31 mouse cellular contexts compared by ENCODE assay signal in the genomic region with DNA sequence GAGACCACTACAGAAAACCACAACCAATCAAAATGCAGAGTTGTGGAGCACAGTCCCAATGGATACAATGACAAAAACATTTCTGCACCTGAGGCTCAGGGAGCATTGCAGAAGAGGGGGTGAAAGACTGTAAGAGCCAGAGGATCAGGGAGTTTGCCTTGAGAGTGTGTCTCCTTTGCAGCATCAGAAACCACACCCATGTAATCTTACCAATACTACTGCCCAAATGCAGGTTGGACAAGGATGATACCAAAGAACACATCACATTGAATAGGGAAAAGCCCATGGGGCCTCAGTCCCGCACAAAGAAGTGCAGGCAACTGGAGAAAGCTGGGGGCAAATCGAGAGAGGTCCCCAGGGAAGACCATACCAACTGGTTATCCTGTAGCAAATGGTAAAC. TPM values are rescaled to one million over a fixed set of nuclear protein-coding genes. Genes with fewer than 3 reads are reported as not detected.
DNase-seq lines count a peak whose midpoint lies in the region; ATAC-seq lines count a peak whose summit lies in the region.
"Had no signal": no experiment of that assay in that cellular context is flagged by ENCODE, and none has a peak within 500 bp of the region (broad histone marks: within the 10 kb centered on the region; RNA-seq: fewer than 3 reads in every experiment).

No protein-coding gene starts in this region.

- WGBS in liver, embryonic 11.5 days, result 60% methylated on average over 2 of the region's 2 CpGs
- WGBS in liver, embryonic 16.5 days (ENCODE audit: insufficient replicate concordance), result 27% methylated on average over 2 of the region's 2 CpGs

- peaks cover 10% of the 10 kb centered on the region for H3K36me3 ChIP-seq in liver, embryonic 11.5 days (ENCODE audit: control insufficient read depth, insufficient read depth, low read length)
- H3K36me3 ChIP-seq in liver, embryonic 16.5 days (ENCODE audit: control insufficient read depth, insufficient read depth), result peaks cover 2% of the 10 kb centered on the region; the same call in 1 of the 2 replicates

- DNase-seq in spleen, adult 12 weeks (ENCODE audit: low spot score), result peak; percentile 21
- no peak for DNase-seq in spleen, adult 18-20 months
- no peak for DNase-seq in liver, embryonic 11.5 days (ENCODE audit: low spot score)
- no peak for DNase-seq in cerebellum, adult 11-12 months
- no peak for DNase-seq in lung, postnatal 14 days
- DNase-seq: adrenal gland, postnatal 25 days; cerebellum, adult 11 months; cerebellum, adult 9-11 months; embryo, embryonic 11 days; forebrain, postnatal 0 days; gastrocnemius, postnatal 10 days; heart, adult 11 months; kidney, adult 8-10 months; kidney, postnatal 4 days; lung, postnatal 36 days had no signal

- no peaks in the 10 kb centered on the region for H3K9me3 ChIP-seq in liver, embryonic 11.5 days (ENCODE audit: control insufficient read depth, low read length)
- H3K9me3 ChIP-seq in liver, embryonic 16.5 days (replicated peaks; ENCODE audit: control insufficient read depth, low read length), result no peaks in the 10 kb centered on the region
- H3K9me3 ChIP-seq: embryonic facial prominence, embryonic 12.5 days; forebrain, embryonic 12.5 days; G1E; heart, embryonic 10.5 days; heart, embryonic 15.5 days; hindbrain, embryonic 12.5 days; intestine, embryonic 15.5 days; limb, embryonic 10.5 days; limb, embryonic 15.5 days; lung, embryonic 15.5 days; midbrain, embryonic 13.5 days; stomach, embryonic 15.5 days had no signal

- no peak overlapping the region for H3K27ac ChIP-seq in liver, embryonic 11.5 days (ENCODE audit: low read depth, low read length)
- no peak overlapping the region for H3K27ac ChIP-seq in liver, embryonic 16.5 days (ENCODE audit: low read length)
- H3K27ac ChIP-seq: embryonic facial prominence, embryonic 12.5 days; forebrain, embryonic 12.5 days; heart, embryonic 10.5 days; heart, embryonic 15.5 days; hindbrain, embryonic 12.5 days; hindbrain, postnatal 0 days; intestine, embryonic 15.5 days; kidney, postnatal 0 days; limb, embryonic 10.5 days; limb, embryonic 15.5 days; lung, embryonic 15.5 days; midbrain, embryonic 13.5 days; stomach, embryonic 15.5 days had no signal

- H3K4me1 ChIP-seq in liver, embryonic 11.5 days (replicated peaks; ENCODE audit: control insufficient read depth, insufficient read depth, low read length), result peaks cover 15% of the 10 kb centered on the region
- peaks cover 48% of the 10 kb centered on the region for H3K4me1 ChIP-seq in liver, embryonic 16.5 days (ENCODE audit: control insufficient read depth, low read depth, low read length)

- H3K27me3 ChIP-seq in liver, embryonic 11.5 days (replicated peaks; ENCODE audit: control insufficient read depth, insufficient read depth, low read length), result peaks cover 3% of the 10 kb centered on the region
- no peaks in the 10 kb centered on the region; the same call in 1 of the 2 replicates for H3K27me3 ChIP-seq in liver, embryonic 16.5 days (ENCODE audit: control insufficient read depth, insufficient read depth, low read depth, low read length)
- H3K27me3 ChIP-seq: embryonic facial prominence, embryonic 12.5 days; heart, embryonic 15.5 days; hindbrain, embryonic 12.5 days; intestine, embryonic 15.5 days; limb, embryonic 15.5 days; lung, embryonic 15.5 days; midbrain, embryonic 13.5 days; stomach, embryonic 15.5 days had no signal

- H3K9ac ChIP-seq in liver, embryonic 11.5 days (ENCODE audit: low read depth, low read length), result no peak overlapping the region
- no peak overlapping the region for H3K9ac ChIP-seq in liver, embryonic 16.5 days (ENCODE audit: low read depth, low read length)
- H3K9ac ChIP-seq: embryonic facial prominence, embryonic 12.5 days; forebrain, embryonic 12.5 days; forebrain, postnatal 0 days; heart, embryonic 15.5 days; hindbrain, embryonic 12.5 days; intestine, embryonic 15.5 days; limb, embryonic 15.5 days; lung, embryonic 15.5 days; midbrain, embryonic 13.5 days; stomach, embryonic 15.5 days had no signal

- no peak overlapping the region for H3K4me3 ChIP-seq in liver, embryonic 11.5 days (ENCODE audit: low read depth, low read length)
- no peak overlapping the region for H3K4me3 ChIP-seq in liver, embryonic 16.5 days (ENCODE audit: low read depth, low read length)
- H3K4me3 ChIP-seq: embryonic facial prominence, embryonic 12.5 days; forebrain, embryonic 12.5 days; heart, embryonic 10.5 days; heart, embryonic 15.5 days; hindbrain, embryonic 12.5 days; intestine, embryonic 15.5 days; limb, embryonic 10.5 days; limb, embryonic 15.5 days; lung, embryonic 15.5 days; midbrain, embryonic 13.5 days; stomach, embryonic 15.5 days had no signal

- no peak overlapping the region; the same call in 1 of the 2 replicates for H3K4me2 ChIP-seq in liver, embryonic 11.5 days
- peak overlapping the region; percentile 45 for H3K4me2 ChIP-seq in liver, embryonic 16.5 days (ENCODE audit: low read depth, low read length)
- H3K4me2 ChIP-seq: embryonic facial prominence, embryonic 12.5 days; forebrain, embryonic 12.5 days; heart, embryonic 15.5 days; hindbrain, embryonic 12.5 days; intestine, embryonic 15.5 days; limb, embryonic 15.5 days; lung, embryonic 15.5 days; midbrain, embryonic 13.5 days; stomach, embryonic 15.5 days had no signal

- ATAC-seq in liver, embryonic 11.5 days (replicated peaks; ENCODE audit: low FRiP score), result peak; percentile 46; the same call in 1 of the 2 replicates
- peak; percentile 47 for ATAC-seq in liver, embryonic 16.5 days (ENCODE audit: low read depth)
- ATAC-seq in cerebellum, adult (ENCODE audit: insufficient number of reproducible peaks, low FRiP score, low TSS enrichment), result no peak
- ATAC-seq: forebrain, postnatal 0 days; hindbrain, postnatal 0 days; intestine, embryonic 15.5 days; midbrain, embryonic 13.5 days had no signal

RNA-seq across cellular contexts. Expression of a gene that starts 3.2 kb away (rescaled TPM):
- 848 and 955 TPM in 2 replicates for polyA plus RNA-seq in liver, embryonic 11.5 days (2014; fragmentation: Nextera tagmentation; extraction: Ambion mirVana)
- polyA plus RNA-seq in liver, embryonic 16.5 days (2015; fragmentation: Nextera tagmentation; extraction: Ambion mirVana), result 301 and 353 TPM in 2 replicates

RNA-seq across cellular contexts. Expression of a gene that starts 16.0 kb away (rescaled TPM):
- polyA plus RNA-seq in liver, embryonic 11.5 days (2014; fragmentation: Nextera tagmentation; extraction: Ambion mirVana), result 0.96 and 1.3 TPM in 2 replicates
- 0.08 and 0.15 TPM in 2 replicates for polyA plus RNA-seq in liver, embryonic 16.5 days (2015; fragmentation: Nextera tagmentation; extraction: Ambion mirVana)

RNA-seq across cellular contexts. Expression of a gene that starts 40.3 kb away (rescaled TPM):
- 3.0 and 3.7 TPM in 2 replicates for polyA plus RNA-seq in liver, embryonic 11.5 days (2014; fragmentation: Nextera tagmentation; extraction: Ambion mirVana)
- 4.2 and 5.2 TPM in 2 replicates for polyA plus RNA-seq in liver, embryonic 16.5 days (2015; fragmentation: Nextera tagmentation; extraction: Ambion mirVana)

RNA-seq across cellular contexts. Expression of a gene that starts 44.1 kb away (rescaled TPM):
- 12.4 and 12.5 TPM in 2 replicates for polyA plus RNA-seq in liver, embryonic 11.5 days (2014; fragmentation: Nextera tagmentation; extraction: Ambion mirVana)
- 12.5 and 12.9 TPM in 2 replicates for polyA plus RNA-seq in liver, embryonic 16.5 days (2015; fragmentation: Nextera tagmentation; extraction: Ambion mirVana)
